Mouse (Mus musculus) heart, adult 2 months (tissue): ENCODE data around the gene Zbtb8b.

Source experiments
- CTCF ChIP-seq: fragments of 200-600 bp; IDR thresholded peaks from 2 replicates; pipeline ENCODE4 v1.8.1; 2022; ENCODE audit warnings: antibody characterized with exemption, mild to moderate bottlenecking, moderate library complexity
- EP300 ChIP-seq: fragments of 200-500 bp; IDR thresholded peaks from 2 replicates; pipeline ENCODE4 v1.6.1; 2011; ENCODE audit warnings: low read depth, low read length, control low read depth; ENCODE audit not compliant: insufficient read depth
- POLR2A ChIP-seq: fragments of 200-500 bp; IDR thresholded peaks from 2 replicates; pipeline ENCODE4 v1.6.1; 2011; ENCODE audit warnings: mild to moderate bottlenecking, low read depth, low read length, control low read depth; ENCODE audit not compliant: insufficient read depth

- TF ChIP-seq EP300, result no peak
- no peak for TF ChIP-seq CTCF
- peak; percentile 74 for TF ChIP-seq POLR2A
Measured at GRCm38 (mm10) chr4:129382488-129382887, 58.2 kb downstream of the Zbtb8b start.
